Mouse (Mus musculus): ENCODE results near the gene Klhl41. TPM values are rescaled to one million over a fixed set of nuclear protein-coding genes. Genes with fewer than 3 reads are reported as not detected.

Gene Klhl41
- polyA plus RNA-seq, 1 experiment from 2014 or later = 0.37 TPM

GRCm38 (mm10) chr2:69723519-69723825 lies 53.6 kb downstream of the Klhl41 start:
- peak overlapping the region; percentile 97 for H3K4me3 ChIP-seq
- H3K9ac ChIP-seq = peak overlapping the region; percentile 82
- H3K4me1 ChIP-seq = peaks cover 16% of the 10 kb centered on the region
- peak overlapping the region; percentile 88 for H3K27ac ChIP-seq
- H3K27me3 ChIP-seq (replicated peaks) = peaks cover 8% of the 10 kb centered on the region
- H3K9me3 ChIP-seq = no peaks in the 10 kb centered on the region
- WGBS = 2% methylated on average over 13 of the region's 13 CpGs
- no peak; the same call in 1 of the 2 replicates for ATAC-seq (replicated peaks)
- peak overlapping the region; percentile 74 for H3K4me2 ChIP-seq
- H3K36me3 ChIP-seq (replicated peaks) = no peaks in the 10 kb centered on the region

Other genes with a start within 250 kb of the Klhl41 start
- 1.2 TPM in 2 replicates for gene Lrp2, start 84.1 kb upstream of the Klhl41 start, polyA plus RNA-seq (2015; fragmentation: Nextera tagmentation; extraction: Ambion mirVana)
- 20.3 and 25.2 TPM in 2 replicates for gene Bbs5, start 22.9 kb upstream of the Klhl41 start, polyA plus RNA-seq (2015; fragmentation: Nextera tagmentation; extraction: Ambion mirVana)
- 15.8 and 17.0 TPM in 2 replicates for gene Fastkd1, start 43.4 kb downstream of the Klhl41 start, polyA plus RNA-seq (2015; fragmentation: Nextera tagmentation; extraction: Ambion mirVana)
- 120 and 125 TPM in 2 replicates for gene Ppig, start 52.4 kb downstream of the Klhl41 start, polyA plus RNA-seq (2015; fragmentation: Nextera tagmentation; extraction: Ambion mirVana)
- gene Ccdc173, start 119.5 kb downstream of the Klhl41 start, polyA plus RNA-seq (2015; fragmentation: Nextera tagmentation; extraction: Ambion mirVana) = 2.8 and 2.9 TPM in 2 replicates
- gene Phospho2, start 119.5 kb downstream of the Klhl41 start, polyA plus RNA-seq (2015; fragmentation: Nextera tagmentation; extraction: Ambion mirVana) = 35.3 and 37.8 TPM in 2 replicates
- gene Klhl23, start 151.8 kb downstream of the Klhl41 start, polyA plus RNA-seq (2015; fragmentation: Nextera tagmentation; extraction: Ambion mirVana) = 88.0 and 94.6 TPM in 2 replicates
- gene Ssb, start 191.4 kb downstream of the Klhl41 start, polyA plus RNA-seq (2015; fragmentation: Nextera tagmentation; extraction: Ambion mirVana) = 259 and 271 TPM in 2 replicates
- 24.2 and 27.1 TPM in 2 replicates for gene Mettl5, start 215.5 kb downstream of the Klhl41 start, polyA plus RNA-seq (2015; fragmentation: Nextera tagmentation; extraction: Ambion mirVana)
- gene Ubr3, start 227.1 kb downstream of the Klhl41 start, polyA plus RNA-seq (2015; fragmentation: Nextera tagmentation; extraction: Ambion mirVana) = 19.2 and 19.8 TPM in 2 replicates